ENCODE assay signal across 23 mouse cellular contexts in the genomic region with DNA sequence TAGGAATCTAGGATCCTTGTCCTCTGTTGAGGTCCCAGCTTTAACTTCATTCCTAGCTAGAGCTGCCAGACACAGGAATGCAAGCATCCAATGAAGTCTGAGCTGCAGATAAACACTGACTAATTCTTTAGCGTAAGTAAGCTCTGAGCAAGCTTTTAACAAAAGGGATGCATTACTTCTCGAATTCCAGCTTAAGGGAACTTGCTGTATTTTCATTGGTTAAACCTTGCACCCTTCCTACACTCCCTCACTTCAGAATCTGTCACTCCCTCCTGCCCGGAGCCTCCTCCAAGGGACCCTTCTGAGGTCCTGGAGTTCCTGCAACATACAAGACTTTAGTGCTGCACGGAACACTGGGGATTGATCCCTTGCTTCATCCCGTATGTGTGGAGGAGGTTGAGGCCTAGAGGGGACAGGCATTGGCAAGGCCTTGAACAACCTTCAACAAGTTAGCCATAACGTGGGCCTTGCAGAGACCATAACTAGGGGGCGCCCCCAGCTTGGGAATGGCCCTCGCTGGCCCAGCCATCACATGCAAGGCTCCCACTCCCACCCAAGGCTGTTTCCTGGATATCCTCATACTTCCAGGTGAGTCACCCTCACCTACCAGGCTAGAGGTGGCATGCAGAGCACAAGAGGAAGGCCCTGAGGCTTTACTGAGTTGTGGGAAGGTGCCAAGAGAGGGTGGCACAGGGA. TPM values are rescaled to one million over a fixed set of nuclear protein-coding genes. Genes with fewer than 3 reads are reported as not detected.
DNase-seq lines count a peak whose midpoint lies in the region; ATAC-seq and TF ChIP-seq lines count a peak whose summit lies in the region.
"Had no signal": no experiment of that assay in that cellular context is flagged by ENCODE, and none has a peak within 500 bp of the region (broad histone marks: within the 10 kb centered on the region; RNA-seq: fewer than 3 reads in every experiment).

No protein-coding gene starts in this region.

- no peak for TF ChIP-seq POLR2A in myocyte (IDR thresholded peaks at IDR 0.05; ENCODE audit: insufficient read length, low read depth)

- TF ChIP-seq CTCF in liver, postnatal 0 days (IDR thresholded peaks at IDR 0.05; ENCODE audit: low read depth) = 0 out of 2 replicates have a peak, but pooled peaks have one; percentile 22
- TF ChIP-seq CTCF in Patski (IDR thresholded peaks at IDR 0.05) = no peak

- peaks cover 10% of the 10 kb centered on the region for H3K4me1 ChIP-seq in forebrain, embryonic 10.5 days
- no peaks in the 10 kb centered on the region for H3K4me1 ChIP-seq in forebrain, embryonic 12.5 days
- H3K4me1 ChIP-seq in liver, postnatal 0 days (ENCODE audit: insufficient read depth) = peaks cover 20% of the 10 kb centered on the region
- peaks cover 11% of the 10 kb centered on the region for H3K4me1 ChIP-seq in liver, embryonic 11.5 days (replicated peaks; ENCODE audit: control insufficient read depth, insufficient read depth, low read length)
- H3K4me1 ChIP-seq: limb, embryonic 12.5 days had no signal

- no peaks in the 10 kb centered on the region for H3K36me3 ChIP-seq in forebrain, embryonic 10.5 days (replicated peaks)
- H3K36me3 ChIP-seq in forebrain, embryonic 12.5 days (replicated peaks) = no peaks in the 10 kb centered on the region
- no peaks in the 10 kb centered on the region for H3K36me3 ChIP-seq in liver, postnatal 0 days (replicated peaks; ENCODE audit: insufficient read depth, low read length)
- no peaks in the 10 kb centered on the region for H3K36me3 ChIP-seq in liver, embryonic 11.5 days (ENCODE audit: control insufficient read depth, insufficient read depth, low read length)
- no peaks in the 10 kb centered on the region for H3K36me3 ChIP-seq in myocyte (ENCODE audit: control insufficient read depth, insufficient read depth)
- H3K36me3 ChIP-seq: G1E; limb, embryonic 12.5 days; liver, embryonic 13.5 days had no signal

- no peak overlapping the region for H3K4me3 ChIP-seq in forebrain, embryonic 10.5 days
- no peak overlapping the region for H3K4me3 ChIP-seq in forebrain, embryonic 12.5 days (replicated peaks)
- H3K4me3 ChIP-seq in liver, postnatal 0 days (ENCODE audit: low read depth, low read length) = no peak overlapping the region
- no peak overlapping the region for H3K4me3 ChIP-seq in liver, embryonic 11.5 days (ENCODE audit: low read depth, low read length)
- no peak overlapping the region for H3K4me3 ChIP-seq in myocyte
- H3K4me3 ChIP-seq: gastrocnemius, adult 2 months; limb, embryonic 12.5 days; liver, embryonic 13.5 days had no signal

- no peak overlapping the region for H3K4me2 ChIP-seq in forebrain, embryonic 12.5 days
- no peak overlapping the region for H3K4me2 ChIP-seq in liver, postnatal 0 days (ENCODE audit: low read depth, low read length)
- H3K4me2 ChIP-seq in liver, embryonic 11.5 days = no peak overlapping the region
- peak overlapping the region; percentile 8 for H3K4me2 ChIP-seq in myocyte (ENCODE audit: low read depth)
- H3K4me2 ChIP-seq: hindbrain, embryonic 14.5 days; limb, embryonic 12.5 days; liver, embryonic 13.5 days had no signal

- POLR2A ChIA-PET in Patski (lab: Charles Lee) = no interaction called here

- no peak for TF ChIP-seq EP300 in liver, postnatal 0 days (IDR thresholded peaks at IDR 0.05; ENCODE audit: low read depth)

- no peaks in the 10 kb centered on the region for H3K9me3 ChIP-seq in forebrain, embryonic 10.5 days
- no peaks in the 10 kb centered on the region for H3K9me3 ChIP-seq in forebrain, embryonic 12.5 days
- no peaks in the 10 kb centered on the region for H3K9me3 ChIP-seq in liver, postnatal 0 days (ENCODE audit: low read length)
- H3K9me3 ChIP-seq in liver, embryonic 11.5 days (ENCODE audit: control insufficient read depth, low read length) = no peaks in the 10 kb centered on the region
- H3K9me3 ChIP-seq: G1E; limb, embryonic 12.5 days; liver, embryonic 13.5 days; megakaryocyte, embryonic 14.5 days had no signal

- H3K27me3 ChIP-seq in forebrain, embryonic 10.5 days (ENCODE audit: poor library complexity, severe bottlenecking) = no peaks in the 10 kb centered on the region
- H3K27me3 ChIP-seq in forebrain, embryonic 12.5 days = no peaks in the 10 kb centered on the region
- no peaks in the 10 kb centered on the region for H3K27me3 ChIP-seq in liver, postnatal 0 days (ENCODE audit: insufficient read depth, low read length)
- H3K27me3 ChIP-seq in liver, embryonic 11.5 days (replicated peaks; ENCODE audit: control insufficient read depth, insufficient read depth, low read length) = no peaks in the 10 kb centered on the region
- H3K27me3 ChIP-seq in Patski = no peaks in the 10 kb centered on the region
- H3K27me3 ChIP-seq in myocyte (ENCODE audit: control insufficient read depth, insufficient read depth, insufficient read length) = no peaks in the 10 kb centered on the region
- H3K27me3 ChIP-seq: limb, embryonic 12.5 days; liver, embryonic 13.5 days had no signal

- 54% methylated on average over 8 of the region's 8 CpGs for WGBS in forebrain, embryonic 10.5 days
- WGBS in forebrain, embryonic 12.5 days = 59% methylated on average over 8 of the region's 8 CpGs
- 74% methylated on average over 8 of the region's 8 CpGs for WGBS in liver, postnatal 0 days (ENCODE audit: insufficient replicate concordance)
- 62% methylated on average over 8 of the region's 8 CpGs for WGBS in liver, embryonic 11.5 days

- H3K27ac ChIP-seq in forebrain, embryonic 10.5 days = peak overlapping the region; percentile 20; the same call in 1 of the 2 replicates
- H3K27ac ChIP-seq in forebrain, embryonic 12.5 days = no peak overlapping the region
- no peak overlapping the region for H3K27ac ChIP-seq in liver, postnatal 0 days (ENCODE audit: low read depth)
- H3K27ac ChIP-seq in liver, embryonic 11.5 days (ENCODE audit: low read depth, low read length) = no peak overlapping the region
- H3K27ac ChIP-seq: gastrocnemius, adult 2 months; hindbrain, embryonic 14.5 days; limb, embryonic 12.5 days; liver, embryonic 13.5 days had no signal

- H3ac ChIP-seq in myocyte (ENCODE audit: control insufficient read depth, insufficient read length) = no peak overlapping the region

- no peak for ATAC-seq in forebrain, embryonic 12.5 days (ENCODE audit: low FRiP score)
- no peak for ATAC-seq in liver, postnatal 0 days
- no peak for ATAC-seq in liver, embryonic 11.5 days (replicated peaks; ENCODE audit: low FRiP score)
- ATAC-seq in Patski = peak; percentile 44
- ATAC-seq: forebrain, postnatal 0 days had no signal

- no peak overlapping the region for H3K9ac ChIP-seq in forebrain, embryonic 12.5 days
- H3K9ac ChIP-seq in liver, postnatal 0 days (replicated peaks) = no peak overlapping the region
- no peak overlapping the region for H3K9ac ChIP-seq in liver, embryonic 11.5 days (ENCODE audit: low read depth, low read length)
- H3K9ac ChIP-seq: forebrain, postnatal 0 days; hindbrain, embryonic 14.5 days; limb, embryonic 12.5 days; liver, embryonic 13.5 days had no signal

- CTCF ChIA-PET in Patski (lab: Charles Lee) = no interaction called here

- H3K79me2 ChIP-seq in myocyte (ENCODE audit: control insufficient read depth, insufficient read depth) = no peaks in the 10 kb centered on the region

- DNase-seq in forebrain, embryonic 10.5 days (ENCODE audit: extremely low spot score, low spot score) = no peak
- DNase-seq in liver, postnatal 0 days = no peak
- no peak for DNase-seq in liver, embryonic 11.5 days (ENCODE audit: low spot score)
- no peak for DNase-seq in Patski (ENCODE audit: low read depth, low spot score)
- DNase-seq in MN1 (ENCODE audit: low spot score) = no peak
- no peak for DNase-seq in frontal cortex, adult 2 months (ENCODE audit: extremely low spot score in 1 of 2, low spot score in 1 of 2)
- DNase-seq: adrenal gland, adult 2 months; cerebellum, adult 9-10 months; forebrain, postnatal 0 days; gastrocnemius, adult 2 months; heart, adult 11 months; heart, postnatal 36 days; liver, embryonic 13.5 days; lung, postnatal 14 days; midbrain, embryonic 14.5 days; retina, postnatal 1 day; thymus, adult 18-20 months had no signal

- in situ Hi-C loops in Patski (cut with MboI; ENCODE audit: low pct_unique_long_range_greater_than_20kb) = no loop called here

TF ChIP-seq in myocyte, 11 proteins besides CTCF, POLR2A, EP300 and RAD21:
- TF ChIP-seq CEBPB (IDR thresholded peaks at IDR 0.05; ENCODE audit: insufficient read depth, poor library complexity, severe bottlenecking) (no peak), TCF3 (IDR thresholded peaks at IDR 0.05; ENCODE audit: insufficient read length, low read depth) (no peak), USF1 (IDR thresholded peaks at IDR 0.05; ENCODE audit: low read depth) (no peak), MAX (IDR thresholded peaks at IDR 0.05; ENCODE audit: low read depth) (no peak), SRF (IDR thresholded peaks at IDR 0.05; ENCODE audit: control insufficient read depth, insufficient read length, low read depth) (no peak), MYOG (IDR thresholded peaks at IDR 0.05; ENCODE audit: control insufficient read depth in 1 of 3, insufficient read depth in 1 of 3, insufficient read length in 2 of 3, low read depth in 2 of 3) (no peak), E2F4 (IDR thresholded peaks at IDR 0.05; ENCODE audit: insufficient read depth) (no peak), POLR2AphosphoS2 (IDR thresholded peaks at IDR 0.05; ENCODE audit: insufficient read length, low read depth) (no peak), MYOD1 (IDR thresholded peaks at IDR 0.05; ENCODE audit: control insufficient read depth in 1 of 3, insufficient read length in 2 of 3, low read depth in 2 of 3) (no peak), REST (IDR thresholded peaks at IDR 0.05; ENCODE audit: insufficient read depth, insufficient read length) (no peak), TCF12 (IDR thresholded peaks at IDR 0.05; ENCODE audit: insufficient read depth, poor library complexity, severe bottlenecking) (no peak)
TF ChIP-seq in myocyte: peak in this region for 0.

RNA-seq across cellular contexts. Expression of a gene that starts 31.3 kb away (rescaled TPM):
- 0.27 and 0.36 TPM in 2 replicates for polyA plus RNA-seq in forebrain, embryonic 10.5 days (2016; fragmentation: Nextera tagmentation; extraction: Ambion mirVana)
- 0.12 and 0.15 TPM in 2 replicates for polyA plus RNA-seq in forebrain, embryonic 12.5 days (2016; fragmentation: Nextera tagmentation; extraction: Ambion mirVana)
- 3.8 and 4.2 TPM in 2 replicates for polyA plus RNA-seq in liver, postnatal 0 days (2015; fragmentation: Nextera tagmentation; extraction: Ambion mirVana)
- 1.6 and 2.2 TPM in 2 replicates for polyA plus RNA-seq in liver, embryonic 11.5 days (2014; fragmentation: Nextera tagmentation; extraction: Ambion mirVana)
- polyA plus RNA-seq in Patski (2021) (6.6 TPM), myocyte (2012; fragmentation: generic; extraction: Trizol) (20.8 TPM)
- 0.57 and 0.58 TPM in 2 replicates for polyA plus RNA-seq in frontal cortex, adult 2 months (2012; rRNA removed)
- polyA plus RNA-seq: G1E had no signal

RNA-seq across cellular contexts. Expression of a gene that starts 48.7 kb away (rescaled TPM):
- polyA plus RNA-seq in forebrain, embryonic 10.5 days (2016; fragmentation: Nextera tagmentation; extraction: Ambion mirVana) = 19.5 and 20.3 TPM in 2 replicates
- 34.0 and 37.5 TPM in 2 replicates for polyA plus RNA-seq in forebrain, embryonic 12.5 days (2016; fragmentation: Nextera tagmentation; extraction: Ambion mirVana)
- 7.4 and 7.8 TPM in 2 replicates for polyA plus RNA-seq in liver, postnatal 0 days (2015; fragmentation: Nextera tagmentation; extraction: Ambion mirVana)
- 14.2 and 14.4 TPM in 2 replicates for polyA plus RNA-seq in liver, embryonic 11.5 days (2014; fragmentation: Nextera tagmentation; extraction: Ambion mirVana)
- polyA plus RNA-seq in Patski (2021) (14.0 TPM), myocyte (2012; fragmentation: generic; extraction: Trizol) (5.7 TPM)
- 27.0 and 29.7 TPM in 2 replicates for polyA plus RNA-seq in frontal cortex, adult 2 months (2012; rRNA removed)
